Mouse (Mus musculus): ENCODE data around the gene Gdf7.

DNA sequence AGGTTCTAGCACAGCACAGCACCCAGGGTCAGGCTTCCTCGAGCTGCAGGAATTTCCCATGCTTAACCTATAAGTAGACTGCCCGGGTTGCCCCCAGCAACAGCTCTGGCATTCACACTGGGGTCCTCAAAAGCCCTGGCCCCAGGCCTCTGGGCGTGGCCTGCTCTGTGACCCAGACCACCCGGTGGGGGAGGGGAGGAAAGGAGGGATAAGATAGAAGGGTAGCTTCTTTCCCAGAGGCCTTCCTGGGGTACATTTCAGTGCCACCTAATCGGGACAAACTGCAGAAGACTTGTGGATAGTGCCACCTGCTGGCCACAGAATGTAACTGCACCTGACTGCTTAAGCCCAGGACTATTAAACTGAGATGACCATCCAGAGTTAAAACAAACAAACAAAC, 4.7 kb upstream of the Gdf7 start:
- TF ChIP-seq TAL1 (IDR thresholded peaks at IDR 0.05; ENCODE audit: low read length) (no peak), GATA1 (IDR thresholded peaks at IDR 0.05; ENCODE audit: low read length) (no peak)
